ENCODE assay signal across 9 mouse cellular contexts in genomic region chr19:25395035-25395434, GRCm38 (mm10).
DNase-seq lines count a peak whose midpoint lies in the region; ATAC-seq lines count a peak whose summit lies in the region.
"Had no signal": no experiment of that assay in that cellular context is flagged by ENCODE, and none has a peak within 500 bp of the region (broad histone marks: within the 10 kb centered on the region; RNA-seq: fewer than 3 reads in every experiment).

No protein-coding gene starts in this region.

- DNase-seq in kidney, adult 8-10 months, result no peak
- DNase-seq in kidney, postnatal 4 days, result peak; percentile 60 to 70
- no peak for DNase-seq in MN1 (ENCODE audit: low spot score)
- DNase-seq in ovary, postnatal 14 days (ENCODE audit: low spot score), result no peak

- H3K27me3 ChIP-seq in kidney, embryonic 14.5 days (ENCODE audit: control insufficient read depth, insufficient read depth, low read length), result no peaks in the 10 kb centered on the region
- no peaks in the 10 kb centered on the region for H3K27me3 ChIP-seq in embryonic facial prominence, embryonic 15.5 days
- H3K27me3 ChIP-seq in heart, embryonic 16.5 days (ENCODE audit: control insufficient read depth, insufficient read depth, low read length), result no peaks in the 10 kb centered on the region
- peaks cover 17% of the 10 kb centered on the region for H3K27me3 ChIP-seq in midbrain, embryonic 13.5 days

- peak overlapping the region; percentile 18; the same call in 1 of the 2 replicates for H3K4me2 ChIP-seq in kidney, embryonic 14.5 days (replicated peaks; ENCODE audit: low read depth, low read length)
- H3K4me2 ChIP-seq in embryonic facial prominence, embryonic 15.5 days (replicated peaks), result peak overlapping the region; percentile 23; the same call in 1 of the 2 replicates
- H3K4me2 ChIP-seq in heart, embryonic 16.5 days (ENCODE audit: low read depth, low read length), result peak overlapping the region; percentile 56
- H3K4me2 ChIP-seq in midbrain, embryonic 13.5 days (replicated peaks), result peak overlapping the region; percentile 15

- no peak overlapping the region for H3K9ac ChIP-seq in kidney, embryonic 14.5 days (ENCODE audit: low read depth, low read length)
- no peak overlapping the region for H3K9ac ChIP-seq in embryonic facial prominence, embryonic 15.5 days
- H3K9ac ChIP-seq in heart, embryonic 16.5 days (ENCODE audit: low read length), result peak overlapping the region; percentile 39
- no peak overlapping the region for H3K9ac ChIP-seq in midbrain, embryonic 13.5 days (replicated peaks)

- H3K9me3 ChIP-seq in kidney, embryonic 14.5 days (ENCODE audit: control insufficient read depth, low read length), result peaks cover 4% of the 10 kb centered on the region
- no peaks in the 10 kb centered on the region for H3K9me3 ChIP-seq in embryonic facial prominence, embryonic 15.5 days (replicated peaks)
- H3K9me3 ChIP-seq in heart, embryonic 16.5 days (replicated peaks; ENCODE audit: control insufficient read depth, low read length), result no peaks in the 10 kb centered on the region
- H3K9me3 ChIP-seq in midbrain, embryonic 13.5 days, result no peaks in the 10 kb centered on the region

- ATAC-seq in kidney, embryonic 14.5 days (ENCODE audit: low FRiP score, low TSS enrichment), result no peak
- peak; percentile 75; the same call in 1 of the 2 replicates for ATAC-seq in embryonic facial prominence, embryonic 15.5 days (ENCODE audit: insufficient number of reproducible peaks, low FRiP score, low TSS enrichment, low read depth)
- peak; percentile 88 for ATAC-seq in heart, embryonic 16.5 days (replicated peaks; ENCODE audit: extremely low read depth, insufficient read depth, low FRiP score)
- peak; percentile 86 for ATAC-seq in midbrain, embryonic 13.5 days

- peak overlapping the region; percentile 44; the same call in 1 of the 2 replicates for H3K27ac ChIP-seq in kidney, embryonic 14.5 days (ENCODE audit: low read depth, low read length)
- peak overlapping the region; percentile 44 for H3K27ac ChIP-seq in embryonic facial prominence, embryonic 15.5 days (replicated peaks)
- peak overlapping the region; percentile 93 for H3K27ac ChIP-seq in heart, embryonic 16.5 days (ENCODE audit: low read length)
- peak overlapping the region; percentile 64; the same call in 1 of the 2 replicates for H3K27ac ChIP-seq in midbrain, embryonic 13.5 days
- H3K27ac ChIP-seq: macrophage had no signal

- 24% methylated on average over 10 of the region's 10 CpGs for WGBS in kidney, embryonic 14.5 days
- WGBS in embryonic facial prominence, embryonic 15.5 days, result 15% methylated on average over 10 of the region's 10 CpGs
- WGBS in heart, embryonic 16.5 days, result 6% methylated on average over 10 of the region's 10 CpGs
- 14% methylated on average over 10 of the region's 10 CpGs for WGBS in midbrain, embryonic 13.5 days

- peaks cover 17% of the 10 kb centered on the region for H3K4me1 ChIP-seq in kidney, embryonic 14.5 days (ENCODE audit: control insufficient read depth, insufficient read depth, low read length)
- peaks cover 25% of the 10 kb centered on the region for H3K4me1 ChIP-seq in embryonic facial prominence, embryonic 15.5 days
- peaks cover 31% of the 10 kb centered on the region for H3K4me1 ChIP-seq in heart, embryonic 16.5 days (ENCODE audit: control insufficient read depth, insufficient read depth, low read length)
- H3K4me1 ChIP-seq in midbrain, embryonic 13.5 days (replicated peaks), result peaks cover 26% of the 10 kb centered on the region

- no peak overlapping the region for H3K4me3 ChIP-seq in kidney, embryonic 14.5 days (ENCODE audit: low read length)
- no peak overlapping the region for H3K4me3 ChIP-seq in embryonic facial prominence, embryonic 15.5 days (replicated peaks)
- peak overlapping the region; percentile 30 for H3K4me3 ChIP-seq in heart, embryonic 16.5 days (ENCODE audit: low read length)
- H3K4me3 ChIP-seq in midbrain, embryonic 13.5 days (replicated peaks), result no peak overlapping the region

- H3K36me3 ChIP-seq in kidney, embryonic 14.5 days (ENCODE audit: control insufficient read depth, insufficient read depth, low read length), result no peaks in the 10 kb centered on the region
- H3K36me3 ChIP-seq in embryonic facial prominence, embryonic 15.5 days, result no peaks in the 10 kb centered on the region
- no peaks in the 10 kb centered on the region for H3K36me3 ChIP-seq in heart, embryonic 16.5 days (ENCODE audit: control insufficient read depth, insufficient read depth)
- H3K36me3 ChIP-seq in midbrain, embryonic 13.5 days, result no peaks in the 10 kb centered on the region

Comparison
In these comparisons a context has a peak if more than half of its experiments do, and no peak if none do; other contexts are left out.
1. DNase-seq: peak in kidney, postnatal 4 days (2 of 2); none in kidney, adult 8-10 months (0 of 2), MN1 (single experiment) and ovary, postnatal 14 days (single experiment).
2. Peak in every context shown above with its lines, with median percentiles within 50 percentile points of each other: H3K27ac ChIP-seq and H3K4me2 ChIP-seq.